Mouse (Mus musculus): ENCODE data around the gene Opcml. TPM values are rescaled to one million over a fixed set of nuclear protein-coding genes. Genes with fewer than 3 reads are reported as not detected.

The Opcml gene
- total RNA-seq (2021): 1 to 10 TPM; 1.0 to 1.5 TPM
- long read RNA-seq, experiment 1: 0 reads
- long read RNA-seq, experiment 2: 0 reads

GRCm38 (mm10) chr9:27790725-27791638 lies at the start of gene Opcml:
Gene Opcml, plus strand, starts transcription at chr9:27790775.
- intact Hi-C loops (cut with DNase I): no loop called here
- Histone ChIP-seq H3K27ac (no peak within 1 kb of the TSS; the same call in 1 of the 2 replicates), H3K4me3 (peak within 1 kb of the TSS; percentile 45)
- no peak for DNase-seq
- TF ChIP-seq CTCF (IDR thresholded peaks at IDR 0.05): no peak

GRCm38 (mm10) chr9:27758709-27759108 lies 31.9 kb upstream of the Opcml start:
- TF ChIP-seq CTCF (IDR thresholded peaks at IDR 0.05): no peak
- intact Hi-C loops (cut with DNase I): no loop called here
- no peak for DNase-seq
- Histone ChIP-seq H3K4me3 (no peak overlapping the region), H3K27ac (no peak overlapping the region)

- intact Hi-C loops (cut with DNase I): no loop called here
- no peak overlapping the region for H3K4me3 ChIP-seq
- DNase-seq: no peak
- H3K27ac ChIP-seq: no peak overlapping the region
- TF ChIP-seq CTCF (IDR thresholded peaks at IDR 0.05): no peak
Observed at GRCm38 (mm10) chr9:27761196-27761595, 29.4 kb upstream of the Opcml start.

GRCm38 (mm10) chr9:27766446-27766845 lies 24.1 kb upstream of the Opcml start:
- Histone ChIP-seq H3K27ac (no peak overlapping the region), H3K4me3 (no peak overlapping the region)
- TF ChIP-seq CTCF (IDR thresholded peaks at IDR 0.05): no peak
- intact Hi-C loops (cut with DNase I): no loop called here
- no peak for DNase-seq

- H3K4me3 ChIP-seq: no peak overlapping the region
- no peak for TF ChIP-seq CTCF (IDR thresholded peaks at IDR 0.05)
- DNase-seq: no peak
- intact Hi-C loops (cut with DNase I): no loop called here
- H3K27ac ChIP-seq: no peak overlapping the region
Observed at GRCm38 (mm10) chr9:27767196-27767900, 23.2 kb upstream of the Opcml start.

GRCm38 (mm10) chr9:27768788-27769187 lies 21.8 kb upstream of the Opcml start:
- no peak for TF ChIP-seq CTCF (IDR thresholded peaks at IDR 0.05)
- intact Hi-C loops (cut with DNase I): no loop called here
- H3K27ac ChIP-seq: no peak overlapping the region
- no peak for DNase-seq
- no peak overlapping the region for H3K4me3 ChIP-seq

- no peak for DNase-seq
Observed at GRCm38 (mm10) chr9:27781291-27781993, 9.1 kb upstream of the Opcml start.

GRCm38 (mm10) chr9:27781994-27782337 lies 8.6 kb upstream of the Opcml start:
- H3K27ac ChIP-seq: no peak overlapping the region
- no peak for TF ChIP-seq CTCF (IDR thresholded peaks at IDR 0.05)
- H3K4me3 ChIP-seq: no peak overlapping the region
- no peak for DNase-seq
- intact Hi-C loops (cut with DNase I): no loop called here

More at GRCm38 (mm10) chr9:27781291-27781993, 9.1 kb upstream of the Opcml start:
- intact Hi-C loops (cut with DNase I): no loop called here
- Histone ChIP-seq H3K4me3 (no peak overlapping the region), H3K27ac (no peak overlapping the region)
- no peak for TF ChIP-seq CTCF (IDR thresholded peaks at IDR 0.05)

GRCm38 (mm10) chr9:27791639-27791966 lies 1.0 kb downstream of the Opcml start:
- no peak for TF ChIP-seq CTCF (IDR thresholded peaks at IDR 0.05)
- H3K4me3 ChIP-seq: peak overlapping the region; percentile 45
- H3K27ac ChIP-seq: no peak overlapping the region
- no peak for DNase-seq
- intact Hi-C loops (cut with DNase I): no loop called here

- intact Hi-C loops (cut with DNase I): no loop called here
- no peak overlapping the region for H3K27ac ChIP-seq
- no peak for DNase-seq
- no peak overlapping the region for H3K4me3 ChIP-seq
- TF ChIP-seq CTCF (IDR thresholded peaks at IDR 0.05): no peak
Observed at GRCm38 (mm10) chr9:27792226-27792625, 1.7 kb downstream of the Opcml start.

- DNase-seq: no peak
- intact Hi-C loops (cut with DNase I): no loop called here
- no peak for TF ChIP-seq CTCF (IDR thresholded peaks at IDR 0.05)
- Histone ChIP-seq H3K27ac (no peak overlapping the region), H3K4me3 (no peak overlapping the region)
Observed at GRCm38 (mm10) chr9:27792994-27793393, 2.4 kb downstream of the Opcml start.

- intact Hi-C loops (cut with DNase I): no loop called here
- Histone ChIP-seq H3K27ac (no peak overlapping the region), H3K4me3 (no peak overlapping the region)
- TF ChIP-seq CTCF (IDR thresholded peaks at IDR 0.05): no peak
- no peak for DNase-seq
Observed at GRCm38 (mm10) chr9:27796535-27796934, 6.0 kb downstream of the Opcml start.

GRCm38 (mm10) chr9:27800992-27801391 lies 10.4 kb downstream of the Opcml start:
- no peak for DNase-seq
- no peak for TF ChIP-seq CTCF (IDR thresholded peaks at IDR 0.05)
- no peak overlapping the region for H3K27ac ChIP-seq
- H3K4me3 ChIP-seq: no peak overlapping the region
- intact Hi-C loops (cut with DNase I): no loop called here

Data from gastrocnemius, adult 2 months (tissue).